ENCODE assay signal across 8 mouse cellular contexts in genomic region chr5:122500141-122500540, GRCm38 (mm10). TPM values are rescaled to one million over a fixed set of nuclear protein-coding genes. Genes with fewer than 3 reads are reported as not detected.
DNase-seq lines count a peak whose midpoint lies in the region; ATAC-seq lines count a peak whose summit lies in the region.

No protein-coding gene starts in this region.

- intact Hi-C loops in heart, postnatal 36 days (cut with DNase I): loop anchor here (2.0 to 5.0 kb wide), 3 partner anchors 78 to 279 kb away; partner anchors contain the start of genes Anapc7, Camkk2 and P2rx4
- intact Hi-C loops in gastrocnemius, postnatal 14 days (cut with DNase I; ENCODE audit: low total_unique reads): no loop called here

- peak overlapping the region; percentile 100 for H3K27ac ChIP-seq in heart, embryonic 13.5 days (replicated peaks)
- peak overlapping the region; percentile 46; the same call in 1 of the 2 replicates for H3K27ac ChIP-seq in brown adipose tissue, adult 24 weeks (replicated peaks; ENCODE audit: low read depth, low read length)
- H3K27ac ChIP-seq in hindbrain, embryonic 12.5 days: no peak overlapping the region
- no peak overlapping the region for H3K27ac ChIP-seq in midbrain, embryonic 13.5 days

- H3K27me3 ChIP-seq in heart, embryonic 13.5 days (replicated peaks): no peaks in the 10 kb centered on the region
- no peaks in the 10 kb centered on the region for H3K27me3 ChIP-seq in hindbrain, embryonic 12.5 days
- no peaks in the 10 kb centered on the region for H3K27me3 ChIP-seq in midbrain, embryonic 13.5 days

- peaks cover 40% of the 10 kb centered on the region for H3K36me3 ChIP-seq in heart, embryonic 13.5 days
- peaks cover 23% of the 10 kb centered on the region for H3K36me3 ChIP-seq in hindbrain, embryonic 12.5 days
- peaks cover 21% of the 10 kb centered on the region for H3K36me3 ChIP-seq in midbrain, embryonic 13.5 days

- no peaks in the 10 kb centered on the region for H3K9me3 ChIP-seq in heart, embryonic 13.5 days
- H3K9me3 ChIP-seq in hindbrain, embryonic 12.5 days (replicated peaks): no peaks in the 10 kb centered on the region
- H3K9me3 ChIP-seq in midbrain, embryonic 13.5 days: no peaks in the 10 kb centered on the region

- WGBS in heart, embryonic 13.5 days: 15% methylated on average over 4 of the region's 4 CpGs
- WGBS in hindbrain, embryonic 12.5 days: 49% methylated on average over 4 of the region's 4 CpGs
- 51% methylated on average over 4 of the region's 4 CpGs for WGBS in midbrain, embryonic 13.5 days

- peak overlapping the region; percentile 88 for H3K4me2 ChIP-seq in heart, embryonic 13.5 days
- H3K4me2 ChIP-seq in hindbrain, embryonic 12.5 days (replicated peaks): peak overlapping the region; percentile 72
- peak overlapping the region; percentile 67 for H3K4me2 ChIP-seq in midbrain, embryonic 13.5 days (replicated peaks)

- peak overlapping the region; percentile 99 for H3K4me3 ChIP-seq in heart, embryonic 13.5 days
- H3K4me3 ChIP-seq in brown adipose tissue, adult 24 weeks (ENCODE audit: insufficient read depth, low read depth, low read length): peak overlapping the region; percentile 25
- H3K4me3 ChIP-seq in hindbrain, embryonic 12.5 days: peak overlapping the region; percentile 74
- peak overlapping the region; percentile 96 for H3K4me3 ChIP-seq in midbrain, embryonic 13.5 days (replicated peaks)

- no peak for DNase-seq in heart, postnatal 36 days
- no peak for DNase-seq in urinary bladder, postnatal 14 days (ENCODE audit: low spot score)
- DNase-seq in T-cell, adult 2 months (ENCODE audit: low spot score): no peak
- DNase-seq in gastrocnemius, postnatal 14 days: no peak

- H3K9ac ChIP-seq in heart, embryonic 13.5 days: peak overlapping the region; percentile 100
- H3K9ac ChIP-seq in hindbrain, embryonic 12.5 days: peak overlapping the region; percentile 99
- H3K9ac ChIP-seq in midbrain, embryonic 13.5 days (replicated peaks): peak overlapping the region; percentile 98

- H3K4me1 ChIP-seq in heart, embryonic 13.5 days: peaks cover 60% of the 10 kb centered on the region
- peaks cover 2% of the 10 kb centered on the region for H3K4me1 ChIP-seq in brown adipose tissue, adult 24 weeks (ENCODE audit: control insufficient read depth, insufficient read depth, insufficient read length, low read length)
- H3K4me1 ChIP-seq in hindbrain, embryonic 12.5 days: peaks cover 46% of the 10 kb centered on the region
- peaks cover 54% of the 10 kb centered on the region for H3K4me1 ChIP-seq in midbrain, embryonic 13.5 days (replicated peaks)

- no peak for ATAC-seq in heart, embryonic 13.5 days (ENCODE audit: extremely low read depth, insufficient number of reproducible peaks, low FRiP score, low TSS enrichment)
- ATAC-seq in hindbrain, embryonic 12.5 days (ENCODE audit: low FRiP score): no peak
- ATAC-seq in midbrain, embryonic 13.5 days: no peak

RNA-seq across cellular contexts. Expression of gene Atp2a2, which starts 1.9 kb away (rescaled TPM):
- 221 and 227 TPM in 2 replicates for polyA plus RNA-seq in heart, embryonic 13.5 days (2015; fragmentation: Nextera tagmentation; extraction: Ambion mirVana)
- total RNA-seq in heart, postnatal 36 days (2021): over 10,000 TPM; 11,843 to 11,873 TPM
- 77.3 and 79.4 TPM in 2 replicates for polyA plus RNA-seq in brown adipose tissue, adult 24 weeks (2012; ENCODE audit: insufficient read depth, insufficient read length, missing spikeins)
- polyA plus RNA-seq in hindbrain, embryonic 12.5 days (2016; fragmentation: Nextera tagmentation; extraction: Ambion mirVana): 69.6 and 70.9 TPM in 2 replicates
- 35.7 and 40.0 TPM in 2 replicates for polyA plus RNA-seq in midbrain, embryonic 13.5 days (2015; fragmentation: Nextera tagmentation; extraction: Ambion mirVana)
- 100 to 1,000 TPM; 213 to 317 TPM for total RNA-seq in gastrocnemius, postnatal 14 days (2021)

Comparison
In these comparisons a context has a peak if more than half of its experiments do, and no peak if none do; other contexts are left out.
1. H3K27ac ChIP-seq: peak in heart, embryonic 13.5 days (single experiment) and brown adipose tissue, adult 24 weeks (single experiment); none in hindbrain, embryonic 12.5 days (single experiment) and midbrain, embryonic 13.5 days (single experiment).
2. H3K4me3 ChIP-seq: peak in every context shown above with its lines; median percentile 99 in heart, embryonic 13.5 days; 96 in midbrain, embryonic 13.5 days; 74 in hindbrain, embryonic 12.5 days; 25 in brown adipose tissue, adult 24 weeks.
3. Peak in every context shown above with its lines, with median percentiles within 50 percentile points of each other: H3K4me2 ChIP-seq and H3K9ac ChIP-seq.